Mouse (Mus musculus) cerebral cortex, adult 2 months (tissue): ENCODE measurements around the gene Tle6.

Experiments used
- WGBS: fragments of 180-500 bp; shearing (Covaris S2); methylation state at CpG from one replicate; pipeline ENCODE4 v1.1.7; 2018; 5-methylcytosine and 5-hydroxymethylcytosine counted together

The Tle6 gene

DNA sequence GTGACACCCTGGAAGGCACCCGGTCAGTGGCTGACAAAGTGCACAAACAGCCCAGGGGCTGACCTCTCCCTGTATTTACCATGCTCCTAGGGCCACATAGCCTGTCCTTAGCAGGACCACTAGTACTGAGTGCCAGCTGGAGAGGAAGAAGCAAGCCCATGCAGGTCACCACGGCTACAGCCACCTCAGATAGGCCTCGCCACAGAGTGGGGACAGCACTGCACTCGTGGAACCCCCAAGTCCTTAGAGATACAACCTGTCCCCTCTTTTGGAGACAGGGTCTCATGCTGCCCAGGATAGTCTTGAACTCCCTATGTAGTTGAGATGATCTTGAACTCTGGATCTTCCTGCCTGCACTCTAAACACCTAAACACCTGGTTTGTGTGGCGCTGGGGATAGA, 59.5 kb downstream of the Tle6 start:
- WGBS, result 67% methylated on average over 5 of the region's 5 CpGs
